Comparison of ENCODE assay signal across 1 mouse cellular context in the genomic region with DNA sequence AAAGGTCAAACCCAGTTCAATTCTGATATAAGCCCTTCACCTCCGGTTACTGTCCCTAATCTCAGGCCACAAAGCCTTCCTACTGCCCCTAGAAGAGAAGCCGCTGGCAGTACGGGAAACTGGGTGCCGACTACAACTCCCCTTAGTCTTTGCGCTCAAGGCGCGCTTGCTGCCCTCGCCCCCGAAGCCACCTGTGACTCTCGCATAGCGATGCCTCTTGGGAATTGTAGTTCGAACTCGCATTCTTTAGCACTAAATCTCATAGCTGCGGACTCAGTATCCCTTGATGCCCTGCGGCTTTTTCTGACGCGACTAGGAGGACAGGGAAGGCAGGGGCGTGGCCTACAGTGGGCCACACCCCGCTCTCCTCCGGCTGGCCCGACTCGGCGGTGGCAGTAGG.
TF ChIP-seq lines count a peak whose summit lies in the region.

A gene (plus strand): TSS at position 347 of the 400 bp plus-strand sequence.

TF ChIP-seq in CH12.LX, 34 proteins besides CTCF, POLR2A, EP300 and RAD21 (continued from another document):
- TF ChIP-seq USF2 (conservative IDR thresholded peaks at IDR 0.05; ENCODE audit: low read depth, low read length): no peak
- no peak; the same call in 1 of the 2 replicates for TF ChIP-seq POLR2AphosphoS2 (IDR thresholded peaks at IDR 0.05; ENCODE audit: low read depth, low read length)
- peak; percentile 94 for TF ChIP-seq HCFC1 (IDR thresholded peaks at IDR 0.05; ENCODE audit: low read depth, low read length)
- TF ChIP-seq NELFE (IDR thresholded peaks at IDR 0.05; ENCODE audit: low read depth, low read length): no peak
- TF ChIP-seq PAX5 (IDR thresholded peaks at IDR 0.05; ENCODE audit: low read length): no peak
- TF ChIP-seq GABPA (IDR thresholded peaks at IDR 0.05; ENCODE audit: insufficient replicate concordance, low read depth, low read length): peak; percentile 82; the same call in 1 of the 2 replicates
- TF ChIP-seq ELF1 (IDR thresholded peaks at IDR 0.05; ENCODE audit: low read depth, low read length): peak; percentile 84
- peak; percentile 55; the same call in 1 of the 2 replicates for TF ChIP-seq E2F4 (IDR thresholded peaks at IDR 0.05; ENCODE audit: insufficient replicate concordance, low read depth, low read length)
- no peak for TF ChIP-seq CHD1 (IDR thresholded peaks at IDR 0.05; ENCODE audit: low read depth, low read length)
- no peak for TF ChIP-seq SMC3 (IDR thresholded peaks at IDR 0.05; ENCODE audit: low read depth, low read length)
- no peak for TF ChIP-seq MXI1 (IDR thresholded peaks at IDR 0.05; ENCODE audit: low read depth, low read length)
- no peak; the same call in 1 of the 2 replicates for TF ChIP-seq MAX (IDR thresholded peaks at IDR 0.05; ENCODE audit: low read length)
- TF ChIP-seq MAZ (IDR thresholded peaks at IDR 0.05; ENCODE audit: low read depth, low read length): peak; percentile 91
- peak; percentile 55 for TF ChIP-seq NRF1 (IDR thresholded peaks at IDR 0.05; ENCODE audit: low read depth, low read length)
- TF ChIP-seq ZMIZ1 (IDR thresholded peaks at IDR 0.05; ENCODE audit: low read depth, low read length): no peak
- TF ChIP-seq ZC3H11A (IDR thresholded peaks at IDR 0.05; ENCODE audit: low read depth, low read length): no peak
- TF ChIP-seq UBTF (IDR thresholded peaks at IDR 0.05; ENCODE audit: low read depth, low read length): no peak
- TF ChIP-seq IRF4 (IDR thresholded peaks at IDR 0.05; ENCODE audit: low read depth, low read length): peak; percentile 44; the same call in 1 of the 2 replicates
- TF ChIP-seq SIN3A (IDR thresholded peaks at IDR 0.05; ENCODE audit: low read length): peak; percentile 80; the same call in 1 of the 2 replicates
- no peak for TF ChIP-seq JUND (conservative IDR thresholded peaks at IDR 0.05; ENCODE audit: low read depth, low read length)
- TF ChIP-seq JUN (IDR thresholded peaks at IDR 0.05; ENCODE audit: insufficient read depth, low read depth, low read length): no peak
- no peak for TF ChIP-seq MEF2A (IDR thresholded peaks at IDR 0.05; ENCODE audit: borderline replicate concordance, low read depth, low read length)
- TF ChIP-seq RCOR1 (conservative IDR thresholded peaks at IDR 0.05; ENCODE audit: low read depth, low read length): no peak
- TF ChIP-seq BHLHE40 (IDR thresholded peaks at IDR 0.05; ENCODE audit: low read depth, low read length): no peak
- TF ChIP-seq ZKSCAN1 (IDR thresholded peaks at IDR 0.05; ENCODE audit: borderline replicate concordance, low read depth, low read length): no peak
- TF ChIP-seq USF1 (IDR thresholded peaks at IDR 0.05; ENCODE audit: low read depth, low read length): peak; percentile 51
